Mouse (Mus musculus): Measurements from ENCODE around the gene Ric8b. TPM values are rescaled to one million over a fixed set of nuclear protein-coding genes. Genes with fewer than 3 reads are reported as not detected.

Ric8b gene
- polyA plus RNA-seq, 1 experiment from 2014 or later = 52.5 TPM

DNA sequence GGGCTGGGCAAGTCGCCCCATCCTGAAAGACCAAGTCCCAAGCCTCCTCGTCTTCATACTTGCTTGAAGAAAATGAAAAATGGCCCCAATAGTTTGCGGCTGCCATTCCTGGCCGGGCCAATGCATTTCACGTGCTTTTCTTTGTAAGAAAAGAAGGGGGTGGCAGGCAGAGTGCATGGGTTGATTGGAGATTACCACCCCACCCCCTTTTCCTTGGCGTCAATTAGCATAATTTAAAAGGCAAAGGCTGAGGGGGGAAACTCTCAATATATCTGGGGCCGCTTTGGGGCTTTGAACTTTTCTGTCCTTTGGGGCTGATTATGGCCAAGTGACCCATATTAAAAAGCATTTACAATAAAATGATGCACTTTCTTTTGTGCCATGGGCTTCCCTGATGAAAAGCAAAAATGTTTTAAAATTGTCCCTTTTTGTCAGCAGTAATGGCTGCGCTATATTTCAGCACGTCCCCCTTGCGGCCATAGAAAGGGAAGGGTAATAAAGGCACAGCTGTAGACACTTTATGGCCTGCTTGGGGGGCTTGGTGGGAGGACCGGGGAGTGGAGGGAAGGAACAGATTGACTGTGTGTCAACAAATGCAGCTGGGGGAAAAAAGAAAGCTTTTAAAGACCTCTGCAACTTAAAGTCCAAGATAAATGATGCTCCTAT lies 105.4 kb downstream of the Ric8b start:
- H3K36me3 ChIP-seq (ENCODE audit: control insufficient read depth, insufficient read depth, low read length) = peaks cover 7% of the 10 kb centered on the region; the same call in 1 of the 2 replicates
- H3K4me1 ChIP-seq (ENCODE audit: control insufficient read depth, insufficient read depth, low read length) = peaks cover 23% of the 10 kb centered on the region
- H3K4me3 ChIP-seq (ENCODE audit: low read depth, low read length) = no peak overlapping the region
- H3K9me3 ChIP-seq (ENCODE audit: control insufficient read depth, low read length) = no peaks in the 10 kb centered on the region
- no peaks in the 10 kb centered on the region for H3K27me3 ChIP-seq (ENCODE audit: control insufficient read depth, insufficient read depth, low read length)
- H3K9ac ChIP-seq (replicated peaks; ENCODE audit: low read depth, low read length) = no peak overlapping the region
- peak overlapping the region; percentile 14; the same call in 1 of the 2 replicates for H3K4me2 ChIP-seq (ENCODE audit: low read depth, low read length)
- peak; percentile 88 for ATAC-seq (ENCODE audit: low read depth)
- WGBS = 6% methylated on average over 11 of the region's 11 CpGs
- peak overlapping the region; percentile 50 for H3K27ac ChIP-seq (ENCODE audit: low read depth, low read length)

DNA sequence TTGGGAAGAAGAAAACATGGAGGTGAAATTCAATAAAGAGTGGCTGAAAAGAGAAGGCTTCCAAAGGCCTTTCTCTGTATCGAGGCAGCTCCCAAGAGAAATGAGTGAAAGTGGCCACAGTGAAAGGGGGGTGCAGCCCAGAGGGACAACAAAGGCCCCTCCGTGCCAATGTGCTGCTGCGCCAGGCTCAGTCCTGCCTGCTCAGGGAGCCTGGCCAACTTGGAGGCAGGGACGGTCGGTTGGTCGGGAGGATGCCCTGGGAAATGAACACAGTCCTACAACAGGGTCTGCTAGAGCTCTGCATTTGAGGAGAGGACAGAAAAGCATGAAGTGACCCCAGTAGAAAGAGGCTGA lies 105.9 kb downstream of the Ric8b start:
- Histone ChIP-seq H3K9ac (replicated peaks; ENCODE audit: low read depth, low read length) (no peak overlapping the region), H3K9me3 (ENCODE audit: control insufficient read depth, low read length) (no peaks in the 10 kb centered on the region), H3K27me3 (ENCODE audit: control insufficient read depth, insufficient read depth, low read length) (no peaks in the 10 kb centered on the region), H3K4me3 (ENCODE audit: low read depth, low read length) (no peak overlapping the region), H3K4me1 (ENCODE audit: control insufficient read depth, insufficient read depth, low read length) (peaks cover 23% of the 10 kb centered on the region), H3K4me2 (ENCODE audit: low read depth, low read length) (peak overlapping the region; percentile 14; the same call in 1 of the 2 replicates), H3K36me3 (ENCODE audit: control insufficient read depth, insufficient read depth, low read length) (peaks cover 7% of the 10 kb centered on the region; the same call in 1 of the 2 replicates), H3K27ac (ENCODE audit: low read depth, low read length) (peak overlapping the region; percentile 50)
- 3% methylated on average over 6 of the region's 6 CpGs for WGBS
- peak; percentile 82 for ATAC-seq (ENCODE audit: low read depth)

DNA sequence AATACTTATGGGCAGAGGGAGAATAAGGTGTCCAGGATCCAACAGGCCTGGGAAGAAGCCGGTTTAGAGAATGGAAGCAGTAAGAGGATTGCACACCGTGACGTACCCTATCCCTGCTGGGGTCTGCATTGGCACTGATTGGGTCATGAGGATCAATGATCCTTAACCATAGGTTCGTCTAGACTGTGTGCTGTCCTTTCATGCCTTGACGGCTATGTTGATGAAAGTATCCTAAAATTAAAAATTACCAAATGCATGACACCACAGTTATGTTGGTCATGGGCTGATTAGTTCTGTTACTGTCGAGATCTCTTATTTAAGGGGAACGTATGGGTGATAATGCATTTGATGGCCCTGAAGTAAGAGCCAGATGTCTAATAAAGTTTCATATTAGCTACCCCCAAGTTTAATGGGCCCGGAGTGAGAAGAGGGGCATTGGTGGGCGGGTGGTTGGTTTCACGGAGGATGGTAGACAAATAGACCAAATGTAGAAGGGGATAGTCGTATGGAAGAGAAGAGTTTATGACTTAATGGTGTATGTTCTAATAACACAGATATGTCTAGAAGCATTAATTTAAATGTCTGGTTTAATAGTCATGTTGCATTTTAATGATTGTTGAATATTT lies 108.5 kb downstream of the Ric8b start:
- 82% methylated on average over 11 of the region's 11 CpGs for WGBS
- H3K9me3 ChIP-seq (ENCODE audit: control insufficient read depth, low read length) = no peaks in the 10 kb centered on the region
- no peak overlapping the region for H3K4me3 ChIP-seq (ENCODE audit: low read depth, low read length)
- no peak overlapping the region for H3K27ac ChIP-seq (ENCODE audit: low read depth, low read length)
- no peak overlapping the region for H3K4me2 ChIP-seq (ENCODE audit: low read depth, low read length)
- H3K27me3 ChIP-seq (ENCODE audit: control insufficient read depth, insufficient read depth, low read length) = no peaks in the 10 kb centered on the region
- H3K9ac ChIP-seq (replicated peaks; ENCODE audit: low read depth, low read length) = no peak overlapping the region
- H3K36me3 ChIP-seq (ENCODE audit: control insufficient read depth, insufficient read depth, low read length) = no peaks in the 10 kb centered on the region
- H3K4me1 ChIP-seq (ENCODE audit: control insufficient read depth, insufficient read depth, low read length) = peaks cover 23% of the 10 kb centered on the region
- peak; percentile 72 for ATAC-seq (ENCODE audit: low read depth)

DNA sequence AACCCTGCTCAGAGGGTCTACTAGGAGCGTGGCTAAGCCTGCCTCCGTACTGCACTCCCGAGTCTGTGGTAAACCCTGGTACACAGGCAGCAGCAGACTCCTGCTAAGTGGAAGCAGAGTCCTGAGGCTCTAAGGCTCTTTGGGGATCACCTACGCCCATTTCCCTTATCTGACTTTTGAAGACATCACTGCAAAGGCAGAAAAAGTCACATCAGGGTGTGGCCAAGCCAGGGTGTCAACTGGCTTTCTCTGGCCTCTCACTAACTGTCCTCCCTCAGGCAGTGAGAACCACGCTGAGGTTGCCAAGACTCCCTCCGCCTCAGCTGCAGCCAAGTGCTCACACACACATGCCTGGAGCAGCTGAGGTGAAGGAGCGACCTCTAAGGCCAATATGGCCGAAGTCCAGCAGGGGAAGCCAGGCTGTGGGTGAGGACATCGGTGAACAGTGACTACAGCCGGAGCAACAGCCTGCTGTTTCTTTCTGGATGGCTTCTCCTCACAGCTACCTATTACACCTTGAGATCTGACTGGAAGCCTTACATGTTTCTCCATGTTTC lies 110.3 kb downstream of the Ric8b start:
- Histone ChIP-seq H3K4me2 (ENCODE audit: low read depth, low read length) (no peak overlapping the region), H3K9ac (replicated peaks; ENCODE audit: low read depth, low read length) (no peak overlapping the region), H3K4me1 (ENCODE audit: control insufficient read depth, insufficient read depth, low read length) (peaks cover 12% of the 10 kb centered on the region), H3K27me3 (ENCODE audit: control insufficient read depth, insufficient read depth, low read length) (no peaks in the 10 kb centered on the region), H3K36me3 (ENCODE audit: control insufficient read depth, insufficient read depth, low read length) (no peaks in the 10 kb centered on the region), H3K4me3 (ENCODE audit: low read depth, low read length) (no peak overlapping the region), H3K9me3 (ENCODE audit: control insufficient read depth, low read length) (no peaks in the 10 kb centered on the region), H3K27ac (ENCODE audit: low read depth, low read length) (no peak overlapping the region)
- 82% methylated on average over 10 of the region's 10 CpGs for WGBS
- no peak for ATAC-seq (ENCODE audit: low read depth)

DNA sequence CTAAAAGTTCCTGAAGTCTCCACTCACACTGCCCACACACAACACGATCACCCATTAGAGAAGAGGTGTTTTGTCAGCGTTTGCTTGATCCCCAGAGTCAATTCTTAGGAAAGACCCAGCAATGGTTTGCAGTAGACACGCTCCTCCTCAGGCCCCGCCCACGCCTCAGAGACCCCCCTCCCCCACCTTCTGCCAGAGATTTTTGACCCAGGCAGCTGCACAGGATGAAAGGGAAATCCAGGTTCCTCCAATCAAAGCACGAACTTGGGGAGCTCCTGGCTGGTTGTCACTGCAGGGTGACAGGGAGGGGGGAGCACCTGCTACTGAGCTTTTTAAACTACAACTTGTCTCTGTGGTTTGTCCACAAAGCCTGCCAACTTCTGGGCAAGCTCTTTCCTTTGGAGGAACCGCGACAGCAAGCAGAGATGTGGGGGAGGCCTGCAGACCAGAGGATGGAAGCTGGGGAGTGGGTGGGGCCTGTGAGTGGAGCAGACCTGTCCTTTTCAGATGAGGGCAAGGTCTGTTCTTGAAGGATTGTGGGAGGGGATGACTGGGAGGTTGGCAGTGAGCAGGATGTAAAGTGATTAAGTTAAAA lies 117.8 kb downstream of the Ric8b start:
- H3K4me2 ChIP-seq (ENCODE audit: low read depth, low read length) = no peak overlapping the region
- no peak overlapping the region for H3K9ac ChIP-seq (replicated peaks; ENCODE audit: low read depth, low read length)
- no peak overlapping the region for H3K27ac ChIP-seq (ENCODE audit: low read depth, low read length)
- 28% methylated on average over 8 of the region's 8 CpGs for WGBS
- H3K4me1 ChIP-seq (ENCODE audit: control insufficient read depth, insufficient read depth, low read length) = no peaks in the 10 kb centered on the region
- no peak overlapping the region for H3K4me3 ChIP-seq (ENCODE audit: low read depth, low read length)
- no peak for ATAC-seq (ENCODE audit: low read depth)
- H3K27me3 ChIP-seq (ENCODE audit: control insufficient read depth, insufficient read depth, low read length) = no peaks in the 10 kb centered on the region
- H3K9me3 ChIP-seq (ENCODE audit: control insufficient read depth, low read length) = no peaks in the 10 kb centered on the region
- no peaks in the 10 kb centered on the region for H3K36me3 ChIP-seq (ENCODE audit: control insufficient read depth, insufficient read depth, low read length)

DNA sequence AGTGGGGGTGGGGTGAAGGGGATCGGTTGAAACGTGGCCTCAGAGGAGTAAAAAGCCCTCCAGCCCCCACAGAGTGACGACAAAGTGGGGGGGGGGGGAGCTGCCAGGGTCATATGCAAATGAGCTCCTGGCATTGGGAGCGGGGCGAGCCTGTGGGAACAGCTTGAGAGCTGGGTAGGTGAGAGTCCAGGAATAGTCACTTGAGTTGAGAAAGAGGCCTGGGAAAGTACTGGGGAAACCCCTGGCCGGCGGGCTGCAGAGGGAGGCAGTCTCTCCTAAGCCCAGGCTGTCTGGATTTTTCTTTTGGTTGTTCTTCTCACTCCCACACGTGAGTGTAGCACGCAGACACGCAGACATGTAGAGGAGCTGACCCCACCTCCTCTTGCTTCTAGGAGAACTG lies 120.7 kb downstream of the Ric8b start:
- Histone ChIP-seq H3K27ac (ENCODE audit: low read depth, low read length) (no peak overlapping the region), H3K27me3 (ENCODE audit: control insufficient read depth, insufficient read depth, low read length) (peaks cover 2% of the 10 kb centered on the region; the same call in 1 of the 2 replicates), H3K9me3 (ENCODE audit: control insufficient read depth, low read length) (no peaks in the 10 kb centered on the region), H3K4me1 (ENCODE audit: control insufficient read depth, insufficient read depth, low read length) (no peaks in the 10 kb centered on the region), H3K36me3 (ENCODE audit: control insufficient read depth, insufficient read depth, low read length) (no peaks in the 10 kb centered on the region), H3K4me3 (ENCODE audit: low read depth, low read length) (no peak overlapping the region), H3K4me2 (ENCODE audit: low read depth, low read length) (no peak overlapping the region), H3K9ac (replicated peaks; ENCODE audit: low read depth, low read length) (no peak overlapping the region)
- 53% methylated on average over 10 of the region's 10 CpGs for WGBS
- no peak for ATAC-seq (ENCODE audit: low read depth)

DNA sequence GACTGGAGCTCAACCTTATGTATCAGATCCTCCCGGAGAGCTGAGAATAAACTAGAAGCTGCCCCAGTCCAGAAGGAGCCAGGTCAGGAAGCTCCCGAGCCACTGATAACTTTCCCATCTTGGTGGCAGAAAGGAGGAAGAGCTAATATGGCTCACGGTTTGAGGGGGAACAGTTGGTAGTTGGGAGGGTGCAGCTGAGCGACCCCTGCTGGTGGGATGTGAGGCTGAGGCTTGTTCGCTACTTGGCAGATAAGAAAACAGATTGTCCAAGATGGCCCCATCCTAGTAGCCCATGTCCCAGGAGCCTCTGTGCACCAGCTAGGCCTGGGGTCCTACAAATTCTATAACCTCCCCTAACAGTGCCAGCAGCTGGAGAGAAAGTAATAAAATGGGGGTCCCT lies 121.4 kb downstream of the Ric8b start:
- Histone ChIP-seq H3K27ac (ENCODE audit: low read depth, low read length) (no peak overlapping the region), H3K9ac (replicated peaks; ENCODE audit: low read depth, low read length) (no peak overlapping the region), H3K9me3 (ENCODE audit: control insufficient read depth, low read length) (no peaks in the 10 kb centered on the region), H3K4me1 (ENCODE audit: control insufficient read depth, insufficient read depth, low read length) (no peaks in the 10 kb centered on the region), H3K4me3 (ENCODE audit: low read depth, low read length) (no peak overlapping the region), H3K27me3 (ENCODE audit: control insufficient read depth, insufficient read depth, low read length) (peaks cover 2% of the 10 kb centered on the region; the same call in 1 of the 2 replicates), H3K36me3 (ENCODE audit: control insufficient read depth, insufficient read depth, low read length) (no peaks in the 10 kb centered on the region), H3K4me2 (ENCODE audit: low read depth, low read length) (no peak overlapping the region)
- 92% methylated on average over 5 of the region's 5 CpGs for WGBS
- ATAC-seq (ENCODE audit: low read depth) = no peak

DNA sequence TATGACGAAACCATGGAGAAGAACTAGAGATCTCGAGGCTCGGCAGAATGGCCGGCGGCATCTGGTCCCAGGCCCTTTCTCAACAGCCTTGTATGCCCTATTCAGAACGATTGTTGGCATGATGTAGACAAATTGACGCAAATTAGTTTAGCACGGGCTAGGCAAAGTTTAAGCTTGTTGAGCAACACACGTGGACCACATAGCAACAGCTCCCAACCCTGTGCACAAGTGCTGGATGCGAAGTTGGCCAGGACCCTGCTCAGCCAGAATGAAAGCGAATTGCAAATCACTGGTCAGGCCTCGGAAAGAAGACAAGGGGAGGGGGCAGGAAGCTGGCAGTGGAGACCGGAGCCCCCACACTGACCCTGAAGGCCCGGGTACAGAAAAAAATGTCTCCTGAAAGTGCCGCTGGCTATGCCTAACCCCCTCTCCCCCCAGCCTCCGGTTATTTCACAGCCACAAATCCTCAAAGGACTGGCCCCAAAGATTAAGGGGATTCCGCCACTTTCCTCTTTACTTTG lies 126.8 kb downstream of the Ric8b start:
- ATAC-seq (ENCODE audit: low read depth) = peak; percentile 82
- no peaks in the 10 kb centered on the region for H3K9me3 ChIP-seq (ENCODE audit: control insufficient read depth, low read length)
- no peaks in the 10 kb centered on the region for H3K36me3 ChIP-seq (ENCODE audit: control insufficient read depth, insufficient read depth, low read length)
- H3K27me3 ChIP-seq (ENCODE audit: control insufficient read depth, insufficient read depth, low read length) = peaks cover 2% of the 10 kb centered on the region; the same call in 1 of the 2 replicates
- H3K4me3 ChIP-seq (ENCODE audit: low read depth, low read length) = no peak overlapping the region
- H3K4me1 ChIP-seq (ENCODE audit: control insufficient read depth, insufficient read depth, low read length) = peaks cover 5% of the 10 kb centered on the region; the same call in 1 of the 2 replicates
- 5% methylated on average over 17 of the region's 17 CpGs for WGBS
- H3K4me2 ChIP-seq (ENCODE audit: low read depth, low read length) = peak overlapping the region; percentile 21
- no peak overlapping the region for H3K9ac ChIP-seq (replicated peaks; ENCODE audit: low read depth, low read length)
- no peak overlapping the region for H3K27ac ChIP-seq (ENCODE audit: low read depth, low read length)
